Mouse (Mus musculus): ENCODE results near the gene Pip5k1c.

GRCm38 (mm10) chr10:81306173-81306668, 13.5 kb downstream of the Pip5k1c start:
- no peak for TF ChIP-seq CTCF (IDR thresholded peaks at IDR 0.05; ENCODE audit: borderline replicate concordance, control insufficient read depth, extremely low read depth, insufficient read depth, low read length, poor library complexity)
- no peak for TF ChIP-seq POLR2A (IDR thresholded peaks at IDR 0.05; ENCODE audit: control insufficient read depth, extremely low read depth, insufficient read depth, low read length, poor library complexity)
